In the genomic region with DNA sequence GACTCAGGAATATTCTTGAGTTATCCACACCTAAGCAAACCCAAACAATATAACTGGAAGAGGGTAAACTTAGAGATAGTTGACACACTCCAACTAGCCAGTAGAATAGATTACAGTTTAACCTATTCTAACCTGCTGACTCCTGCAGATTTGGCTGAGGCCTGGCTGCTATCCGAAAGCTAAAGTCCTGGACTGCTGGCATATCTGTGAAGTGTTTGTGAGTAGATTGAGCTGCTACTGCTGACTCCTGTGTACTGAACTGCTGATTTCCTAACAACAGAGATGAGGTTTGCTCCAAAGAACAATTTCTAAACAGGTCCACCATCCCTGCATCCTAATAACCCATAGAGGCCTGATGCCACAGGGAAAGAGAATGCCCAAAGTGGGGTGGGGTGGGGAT, we compare ENCODE assay signal across 27 mouse cellular contexts. TPM values are rescaled to one million over a fixed set of nuclear protein-coding genes. Genes with fewer than 3 reads are reported as not detected.
DNase-seq lines count a peak whose midpoint lies in the region; ATAC-seq and TF ChIP-seq lines count a peak whose summit lies in the region.
"Had no signal": no experiment of that assay in that cellular context is flagged by ENCODE, and none has a peak within 500 bp of the region (broad histone marks: within the 10 kb centered on the region; RNA-seq: fewer than 3 reads in every experiment).

No protein-coding gene starts in this region.

- ATAC-seq in lung, embryonic 14.5 days (ENCODE audit: insufficient read depth): peak; percentile 61; the same call in 1 of the 2 replicates
- peak; percentile 51; the same call in 1 of the 2 replicates for ATAC-seq in kidney, embryonic 16.5 days (ENCODE audit: low FRiP score, low TSS enrichment)
- ATAC-seq: forebrain, embryonic 16.5 days; inflammation-experienced regulatory T-cells, adult 6 months; midbrain, embryonic 16.5 days had no signal

- DNase-seq in adrenal gland, adult 2 months: peak; percentile 5
- DNase-seq in adrenal gland, adult (ENCODE audit: inconsistent age in 2 of 2, low spot score in 1 of 2): no peak
- peak; percentile 70 for DNase-seq in lung, embryonic 14.5 days
- no peak for DNase-seq in lung, postnatal 4 days
- peak; percentile 10 for DNase-seq in lung, postnatal 25 days (ENCODE audit: low spot score)
- no peak for DNase-seq in layer of hippocampus, adult 2 months (ENCODE audit: low spot score in 2 of 2)
- DNase-seq in gastrocnemius, postnatal 14 days: no peak
- DNase-seq: adrenal gland, postnatal 14 days; cerebellum, adult 11-12 months; cerebellum, postnatal 14 days; heart, postnatal 14 days; layer of hippocampus, adult 9-11 months; thymus, adult 2 months had no signal

- no peak overlapping the region for H3K9ac ChIP-seq in lung, embryonic 14.5 days
- no peak overlapping the region for H3K9ac ChIP-seq in kidney, embryonic 16.5 days (replicated peaks; ENCODE audit: low read length)
- H3K9ac ChIP-seq: embryonic facial prominence, embryonic 13.5 days; heart, embryonic 12.5 days; hindbrain, embryonic 12.5 days; liver, embryonic 14.5 days; neural tube, embryonic 15.5 days had no signal

- H3K4me2 ChIP-seq in lung, embryonic 14.5 days: no peak overlapping the region
- no peak overlapping the region for H3K4me2 ChIP-seq in kidney, embryonic 16.5 days (replicated peaks; ENCODE audit: low read depth, low read length)
- H3K4me2 ChIP-seq: embryonic facial prominence, embryonic 13.5 days; heart, embryonic 12.5 days; hindbrain, embryonic 12.5 days; neural tube, embryonic 15.5 days had no signal

- intact Hi-C loops in gastrocnemius, postnatal 14 days (cut with DNase I; ENCODE audit: low total_unique reads): no loop called here

- H3K36me3 ChIP-seq in lung, embryonic 14.5 days (ENCODE audit: insufficient read depth): no peaks in the 10 kb centered on the region
- H3K36me3 ChIP-seq in kidney, embryonic 16.5 days (ENCODE audit: insufficient read depth, low read length): no peaks in the 10 kb centered on the region
- H3K36me3 ChIP-seq: embryonic facial prominence, embryonic 13.5 days; heart, embryonic 12.5 days; hindbrain, embryonic 12.5 days; limb, embryonic 10.5 days; neural tube, embryonic 15.5 days had no signal

- 44% methylated on average over 1 of the region's 1 CpGs for WGBS in lung, embryonic 14.5 days
- 67% methylated on average over 1 of the region's 1 CpGs for WGBS in kidney, embryonic 16.5 days

- H3K9me3 ChIP-seq in lung, embryonic 14.5 days (ENCODE audit: low read depth, low read length): no peaks in the 10 kb centered on the region
- H3K9me3 ChIP-seq in kidney, embryonic 16.5 days (ENCODE audit: low read length): no peaks in the 10 kb centered on the region
- H3K9me3 ChIP-seq: embryonic facial prominence, embryonic 13.5 days; heart, embryonic 12.5 days; hindbrain, embryonic 12.5 days; limb, embryonic 10.5 days; neural tube, embryonic 15.5 days had no signal

- H3K4me3 ChIP-seq in lung, embryonic 14.5 days (ENCODE audit: low read depth, low read length): no peak overlapping the region
- no peak overlapping the region for H3K4me3 ChIP-seq in kidney, embryonic 16.5 days (ENCODE audit: low read length)
- no peak overlapping the region for H3K4me3 ChIP-seq in layer of hippocampus, adult 2 months
- H3K4me3 ChIP-seq: embryonic facial prominence, embryonic 13.5 days; heart, embryonic 12.5 days; hindbrain, embryonic 12.5 days; limb, embryonic 10.5 days; neural tube, embryonic 15.5 days had no signal

- no peaks in the 10 kb centered on the region for H3K27me3 ChIP-seq in lung, embryonic 14.5 days (ENCODE audit: insufficient read depth, low read length)
- no peaks in the 10 kb centered on the region for H3K27me3 ChIP-seq in kidney, embryonic 16.5 days (ENCODE audit: insufficient read depth, low read length)
- H3K27me3 ChIP-seq: embryonic facial prominence, embryonic 13.5 days; heart, embryonic 12.5 days; hindbrain, embryonic 12.5 days; neural tube, embryonic 15.5 days had no signal

- no peaks in the 10 kb centered on the region for H3K4me1 ChIP-seq in lung, embryonic 14.5 days (ENCODE audit: insufficient read depth)
- no peaks in the 10 kb centered on the region for H3K4me1 ChIP-seq in kidney, embryonic 16.5 days (ENCODE audit: insufficient read depth, low read length)
- H3K4me1 ChIP-seq: embryonic facial prominence, embryonic 13.5 days; hindbrain, embryonic 12.5 days; limb, embryonic 10.5 days; neural tube, embryonic 15.5 days had no signal

- no peak for TF ChIP-seq CTCF in lung, embryonic 14.5 days (IDR thresholded peaks at IDR 0.05; ENCODE audit: low read depth)
- no peak for TF ChIP-seq CTCF in layer of hippocampus, adult 2 months (conservative IDR thresholded peaks at IDR 0.05)

- H3K27ac ChIP-seq in lung, embryonic 14.5 days (ENCODE audit: low read depth): no peak overlapping the region
- no peak overlapping the region for H3K27ac ChIP-seq in kidney, embryonic 16.5 days (ENCODE audit: low read length)
- no peak overlapping the region for H3K27ac ChIP-seq in layer of hippocampus, adult 2 months
- H3K27ac ChIP-seq: embryonic facial prominence, embryonic 13.5 days; hindbrain, embryonic 12.5 days; limb, embryonic 10.5 days; liver, embryonic 14.5 days; neural tube, embryonic 15.5 days had no signal

RNA-seq across cellular contexts. Expression of a gene that starts 12.0 kb away (rescaled TPM):
- under 1 TPM; 0.49 to 0.52 TPM for total RNA-seq in adrenal gland, adult 2 months (2021)
- polyA plus RNA-seq in adrenal gland, adult 2 months (2012; rRNA removed): not detected in 2 replicates
- not detected in 2 replicates for polyA plus RNA-seq in lung, embryonic 14.5 days (2014; fragmentation: Nextera tagmentation; extraction: Ambion mirVana)
- 0.08 and 0.19 TPM in 2 replicates for polyA plus RNA-seq in kidney, embryonic 16.5 days (2015; fragmentation: Nextera tagmentation; extraction: Ambion mirVana)
- total RNA-seq in layer of hippocampus, adult 2 months (2021): not detected
- total RNA-seq in gastrocnemius, postnatal 14 days (2021): not detected
- total RNA-seq: gastrocnemius, postnatal 4 days; left cerebral cortex, adult 8-10 months had no signal
- polyA plus RNA-seq: embryonic facial prominence, embryonic 13.5 days; forebrain, embryonic 16.5 days; hindbrain, embryonic 12.5 days; inflammation-experienced regulatory T-cells, adult 6 months; limb, embryonic 10.5 days; midbrain, embryonic 16.5 days; neural tube, embryonic 15.5 days; spleen, adult 2 months; stomach, embryonic 14.5 days; thymus, adult 2 months had no signal

RNA-seq across cellular contexts. Expression of a gene that starts 26.9 kb away (rescaled TPM):
- total RNA-seq in adrenal gland, adult 2 months (2021): not detected
- polyA plus RNA-seq in adrenal gland, adult 2 months (2012; rRNA removed): 0.26 and 0.29 TPM in 2 replicates
- polyA plus RNA-seq in lung, embryonic 14.5 days (2014; fragmentation: Nextera tagmentation; extraction: Ambion mirVana): not detected in 2 replicates
- not detected in 2 replicates for polyA plus RNA-seq in kidney, embryonic 16.5 days (2015; fragmentation: Nextera tagmentation; extraction: Ambion mirVana)
- not detected for total RNA-seq in layer of hippocampus, adult 2 months (2021)
- not detected for total RNA-seq in gastrocnemius, postnatal 14 days (2021)
- total RNA-seq: adrenal gland, postnatal 14 days; gastrocnemius, postnatal 4 days; heart, postnatal 14 days; left cerebral cortex, adult 8-10 months had no signal
- polyA plus RNA-seq: embryonic facial prominence, embryonic 13.5 days; forebrain, embryonic 16.5 days; heart, embryonic 12.5 days; hindbrain, embryonic 12.5 days; limb, embryonic 10.5 days; midbrain, embryonic 16.5 days; neural tube, embryonic 15.5 days; stomach, embryonic 14.5 days had no signal

Comparison
In these comparisons a context has a peak if more than half of its experiments do, and no peak if none do; other contexts are left out.
1. DNase-seq: peak in adrenal gland, adult 2 months (single experiment), lung, embryonic 14.5 days (single experiment) and lung, postnatal 25 days (single experiment); none in adrenal gland, adult (0 of 2), lung, postnatal 4 days (0 of 2), layer of hippocampus, adult 2 months (0 of 2) and gastrocnemius, postnatal 14 days (single experiment).